Mouse (Mus musculus): ENCODE results near the gene Prdx2. TPM values are rescaled to one million over a fixed set of nuclear protein-coding genes. Genes with fewer than 3 reads are reported as not detected.

Prdx2 gene
- polyA plus RNA-seq, 1 experiment from 2014 or later = 2,101 TPM

Small RNAs within 50 kb of the gene (microRNA-seq; reads per million reads assigned to microRNA genes)
- gene Gm24197 = not detected

Other genes with a start within 250 kb of the Prdx2 start
- 1.5 and 1.7 TPM in 2 replicates for gene G430095P16Rik, start 246.6 kb upstream of the Prdx2 start, polyA plus RNA-seq (2014; fragmentation: Nextera tagmentation; extraction: Ambion mirVana)
- gene Nfix, start 169.2 kb upstream of the Prdx2 start, polyA plus RNA-seq (2014; fragmentation: Nextera tagmentation; extraction: Ambion mirVana) = 237 and 318 TPM in 2 replicates
- gene Dand5, start 146.8 kb upstream of the Prdx2 start, polyA plus RNA-seq (2014; fragmentation: Nextera tagmentation; extraction: Ambion mirVana) = 8.6 and 9.4 TPM in 2 replicates
- gene Gadd45gip1, start 138.1 kb upstream of the Prdx2 start, polyA plus RNA-seq (2014; fragmentation: Nextera tagmentation; extraction: Ambion mirVana) = 35.2 and 41.3 TPM in 2 replicates
- gene Rad23a, start 128.9 kb upstream of the Prdx2 start, polyA plus RNA-seq (2014; fragmentation: Nextera tagmentation; extraction: Ambion mirVana) = 87.3 and 88.1 TPM in 2 replicates
- gene Calr, start 122.7 kb upstream of the Prdx2 start, polyA plus RNA-seq (2014; fragmentation: Nextera tagmentation; extraction: Ambion mirVana) = 514 and 606 TPM in 2 replicates
- 92.3 and 102 TPM in 2 replicates for gene Farsa, start 112.6 kb upstream of the Prdx2 start, polyA plus RNA-seq (2014; fragmentation: Nextera tagmentation; extraction: Ambion mirVana)
- gene Syce2, start 97.5 kb upstream of the Prdx2 start, polyA plus RNA-seq (2014; fragmentation: Nextera tagmentation; extraction: Ambion mirVana) = 58.0 and 71.5 TPM in 2 replicates
- 27.1 and 30.0 TPM in 2 replicates for gene Gcdh, start 75.7 kb upstream of the Prdx2 start, polyA plus RNA-seq (2014; fragmentation: Nextera tagmentation; extraction: Ambion mirVana)
- gene Klf1, start 67.7 kb upstream of the Prdx2 start, polyA plus RNA-seq (2014; fragmentation: Nextera tagmentation; extraction: Ambion mirVana) = 0.74 and 0.99 TPM in 2 replicates
- gene Dnase2a, start 61.0 kb upstream of the Prdx2 start, polyA plus RNA-seq (2014; fragmentation: Nextera tagmentation; extraction: Ambion mirVana) = 4.8 and 5.5 TPM in 2 replicates
- 24.5 and 40.2 TPM in 2 replicates for gene Mast1, start 32.2 kb upstream of the Prdx2 start, polyA plus RNA-seq (2014; fragmentation: Nextera tagmentation; extraction: Ambion mirVana)
- 0.47 and 0.73 TPM in 2 replicates for gene Rtbdn, start 22.6 kb upstream of the Prdx2 start, polyA plus RNA-seq (2014; fragmentation: Nextera tagmentation; extraction: Ambion mirVana)
- not detected in 2 replicates for gene Gm49661, start 154 bp upstream of the Prdx2 start, polyA plus RNA-seq (2014; fragmentation: Nextera tagmentation; extraction: Ambion mirVana)
- gene Rnaseh2a, start 180 bp downstream of the Prdx2 start, polyA plus RNA-seq (2014; fragmentation: Nextera tagmentation; extraction: Ambion mirVana) = 93.3 and 111 TPM in 2 replicates
- 5.0 and 6.5 TPM in 2 replicates for gene Junb, start 9.1 kb downstream of the Prdx2 start, polyA plus RNA-seq (2014; fragmentation: Nextera tagmentation; extraction: Ambion mirVana)
- 13.0 and 20.3 TPM in 2 replicates for gene Hook2, start 21.0 kb downstream of the Prdx2 start, polyA plus RNA-seq (2014; fragmentation: Nextera tagmentation; extraction: Ambion mirVana)
- gene Best2, start 44.9 kb downstream of the Prdx2 start, polyA plus RNA-seq (2014; fragmentation: Nextera tagmentation; extraction: Ambion mirVana) = not detected in 2 replicates
- 166 and 178 TPM in 2 replicates for gene Asna1, start 55.7 kb downstream of the Prdx2 start, polyA plus RNA-seq (2014; fragmentation: Nextera tagmentation; extraction: Ambion mirVana)
- 166 and 169 TPM in 2 replicates for gene Trir, start 57.2 kb downstream of the Prdx2 start, polyA plus RNA-seq (2014; fragmentation: Nextera tagmentation; extraction: Ambion mirVana)
- 27.8 and 36.8 TPM in 2 replicates for gene Tnpo2, start 67.3 kb downstream of the Prdx2 start, polyA plus RNA-seq (2014; fragmentation: Nextera tagmentation; extraction: Ambion mirVana)
- gene Fbxw9, start 90.5 kb downstream of the Prdx2 start, polyA plus RNA-seq (2014; fragmentation: Nextera tagmentation; extraction: Ambion mirVana) = 46.5 and 56.2 TPM in 2 replicates
- 0.88 TPM in 1 of 2 replicates, not detected in the other for gene Gm5741, start 98.4 kb downstream of the Prdx2 start, polyA plus RNA-seq (2014; fragmentation: Nextera tagmentation; extraction: Ambion mirVana)
- gene Dhps, start 102.2 kb downstream of the Prdx2 start, polyA plus RNA-seq (2014; fragmentation: Nextera tagmentation; extraction: Ambion mirVana) = 83.4 and 85.3 TPM in 2 replicates
- gene Wdr83os, start 111.2 kb downstream of the Prdx2 start, polyA plus RNA-seq (2014; fragmentation: Nextera tagmentation; extraction: Ambion mirVana) = 147 and 170 TPM in 2 replicates
- gene Wdr83, start 111.7 kb downstream of the Prdx2 start, polyA plus RNA-seq (2014; fragmentation: Nextera tagmentation; extraction: Ambion mirVana) = 49.7 and 50.1 TPM in 2 replicates
- 10.8 and 14.5 TPM in 2 replicates for gene Man2b1, start 113.7 kb downstream of the Prdx2 start, polyA plus RNA-seq (2014; fragmentation: Nextera tagmentation; extraction: Ambion mirVana)
- 1.7 and 2.7 TPM in 2 replicates for gene Zfp791, start 153.5 kb downstream of the Prdx2 start, polyA plus RNA-seq (2014; fragmentation: Nextera tagmentation; extraction: Ambion mirVana)
- gene Cks1brt, start 182.3 kb downstream of the Prdx2 start, polyA plus RNA-seq (2014; fragmentation: Nextera tagmentation; extraction: Ambion mirVana) = not detected in 2 replicates